Mouse (Mus musculus) liver, embryonic 14.5 days (tissue): ENCODE measurements around the gene Mta2.

Source experiments
- CTCF ChIP-seq: IDR thresholded peaks from 2 replicates; pipeline ENCODE4 v1.5.1; 2016; ENCODE audit warnings: antibody characterized with exemption, low read depth, control low read depth
- EP300 ChIP-seq: IDR thresholded peaks from 2 replicates; pipeline ENCODE4 v1.6.1; 2016; ENCODE audit warnings: antibody characterized with exemption, low read depth

DNA sequence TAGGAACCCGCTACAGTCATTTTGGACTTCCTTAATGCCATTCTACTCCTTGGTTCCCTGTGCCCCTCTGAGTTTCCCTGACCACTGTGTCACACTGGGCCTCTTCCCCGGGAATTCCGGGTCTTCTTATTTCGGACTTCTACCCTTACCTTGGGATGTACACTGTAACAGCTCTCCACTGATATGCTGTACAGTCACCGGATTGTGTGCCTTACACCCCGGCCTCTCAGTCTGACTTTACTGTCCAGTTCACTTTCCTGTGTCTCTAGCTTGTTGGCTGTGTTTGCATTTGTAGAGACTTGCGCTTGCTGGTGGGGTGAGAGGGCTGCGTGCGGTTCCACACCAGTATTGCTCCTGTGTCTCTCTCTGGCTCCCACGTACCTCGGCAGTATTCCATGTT, 11.6 kb upstream of the Mta2 start:
- no peak for TF ChIP-seq CTCF
- TF ChIP-seq EP300 = no peak
